Mouse (Mus musculus): Measurements from ENCODE around the gene Abcc9.
A peak's percentile ranks its signal among the peaks of the same experiment; 100 is the strongest.

Abcc9 gene

DNA sequence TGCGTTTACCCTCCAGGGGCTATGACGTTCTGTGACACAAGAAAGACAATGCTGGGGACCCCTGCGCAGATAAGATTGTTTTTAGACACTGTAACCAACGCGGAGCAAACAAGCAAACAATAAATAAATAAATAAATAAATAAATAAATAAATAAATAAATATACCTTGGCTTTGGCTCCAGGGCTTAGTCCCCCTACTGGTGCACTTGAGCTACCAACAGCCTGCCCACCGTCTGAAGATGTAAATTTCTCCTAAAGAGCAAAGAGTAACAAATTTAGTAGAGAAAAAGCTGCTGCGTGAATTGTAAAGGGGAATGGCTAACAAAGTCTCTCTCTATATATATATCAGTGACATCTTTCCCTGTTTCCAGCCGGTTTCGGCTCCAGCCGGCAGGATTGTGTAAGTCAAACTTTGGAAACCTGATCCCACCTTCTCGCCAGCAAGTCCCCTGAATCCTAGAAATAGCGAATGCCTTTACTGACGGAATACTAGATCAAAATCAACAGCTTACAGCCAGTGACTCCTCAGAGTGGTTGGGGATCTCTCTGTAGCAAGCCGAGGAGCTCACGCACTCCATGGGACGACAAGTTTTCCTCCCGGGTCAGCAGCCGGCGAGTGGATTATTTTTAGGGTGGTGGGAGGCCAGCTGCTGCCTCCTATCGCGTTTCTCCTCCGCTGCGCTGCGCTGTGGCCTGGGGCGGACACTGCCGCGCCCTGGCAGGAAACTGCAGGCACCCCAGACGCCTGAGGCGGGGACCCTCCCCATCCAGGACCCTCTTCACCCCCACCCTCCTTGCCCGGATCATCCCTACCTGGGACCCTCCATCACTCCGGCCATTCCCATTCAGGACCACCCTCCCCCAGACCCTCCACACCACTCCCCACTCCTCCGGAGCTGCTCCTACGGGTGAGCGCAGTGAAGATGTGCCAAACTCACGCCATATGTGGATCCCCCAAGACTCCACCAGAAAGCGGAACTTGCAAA lies at the start of gene Abcc9:
Abcc9 (minus strand) TSS at position 664 of the 986 bp plus-strand sequence.
- peak; percentile 51 for DNase-seq (ENCODE audit: low spot score)

- no peak for DNase-seq (ENCODE audit: low spot score)
Observed at GRCm38 (mm10) chr6:142751365-142751764, 49.2 kb upstream of the Abcc9 start.

DNA sequence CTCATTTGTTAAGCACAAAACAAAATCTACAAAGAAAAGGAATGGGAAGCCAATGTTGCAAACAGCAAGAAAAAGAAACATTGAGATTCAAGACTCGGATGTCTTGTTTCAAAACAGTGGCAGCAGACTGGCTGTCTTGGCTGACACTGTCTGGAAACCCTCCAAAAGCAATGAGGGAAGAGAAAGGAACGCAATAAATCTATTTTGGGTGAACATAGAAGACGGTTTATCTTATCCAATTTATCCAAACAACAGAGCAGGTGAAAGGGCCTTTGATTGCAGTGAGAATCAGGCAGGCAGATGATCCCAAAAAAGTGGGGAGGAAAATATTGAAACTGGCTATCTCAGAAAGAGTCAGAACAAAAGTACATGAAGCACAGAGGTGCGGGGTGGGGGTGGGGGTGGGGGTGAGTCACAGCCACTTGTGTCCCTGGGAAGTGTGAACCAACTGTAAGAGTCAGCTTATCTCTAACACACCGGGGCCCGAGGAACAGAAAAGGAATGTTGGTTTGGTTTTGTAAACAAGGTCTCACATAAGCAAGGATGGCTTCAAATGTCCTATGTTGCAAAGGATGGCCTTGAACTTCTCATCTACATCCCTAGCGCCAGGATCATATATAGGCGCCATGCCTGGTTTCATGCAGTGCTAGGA lies 46.1 kb upstream of the Abcc9 start:
- DNase-seq (ENCODE audit: low spot score) = peak; percentile 29

DNA sequence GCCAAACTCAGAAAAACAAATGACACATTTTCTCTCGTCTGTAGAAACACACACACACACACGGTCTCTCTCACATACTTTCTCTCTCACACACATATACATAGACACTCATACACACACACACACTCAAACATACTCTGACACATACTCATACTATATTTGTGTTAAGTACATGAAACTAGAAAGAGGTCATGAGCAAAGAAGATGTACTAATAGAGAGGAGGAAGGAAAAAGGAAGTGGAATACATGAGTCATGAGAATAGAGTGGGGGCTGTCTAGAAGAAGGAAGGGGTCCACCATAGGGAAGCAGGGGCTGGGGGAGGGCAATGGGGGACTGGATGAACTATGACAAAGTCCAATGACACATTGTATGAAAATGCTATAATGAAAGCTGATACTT lies 45.0 kb upstream of the Abcc9 start:
- DNase-seq (ENCODE audit: low spot score) = peak; percentile 19

GRCm38 (mm10) chr6:142746765-142747164 lies 44.6 kb upstream of the Abcc9 start:
- DNase-seq (ENCODE audit: low spot score) = no peak

DNA sequence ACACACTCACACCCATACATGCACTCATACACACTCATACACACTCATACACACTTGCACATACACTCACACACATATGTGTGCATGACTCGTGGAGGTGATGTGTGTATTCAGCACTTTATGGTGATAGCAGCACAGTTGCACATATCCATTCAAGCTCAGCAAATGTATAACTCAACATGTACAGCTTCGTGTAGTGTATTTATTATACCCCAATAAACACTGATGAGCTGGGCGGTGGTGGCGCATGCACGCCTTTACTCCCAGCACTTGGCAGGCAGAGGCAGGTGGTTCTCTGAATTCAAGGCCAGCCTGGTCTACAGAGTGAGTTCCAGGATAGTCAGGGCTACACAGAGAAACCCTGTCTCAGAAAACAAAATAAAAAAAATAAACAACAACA lies 43.4 kb upstream of the Abcc9 start:
- no peak for DNase-seq (ENCODE audit: low spot score)

GRCm38 (mm10) chr6:142743193-142743592 lies 41.1 kb upstream of the Abcc9 start:
- DNase-seq (ENCODE audit: low spot score) = no peak

GRCm38 (mm10) chr6:142741763-142742162 lies 39.6 kb upstream of the Abcc9 start:
- no peak for DNase-seq (ENCODE audit: low spot score)

DNA sequence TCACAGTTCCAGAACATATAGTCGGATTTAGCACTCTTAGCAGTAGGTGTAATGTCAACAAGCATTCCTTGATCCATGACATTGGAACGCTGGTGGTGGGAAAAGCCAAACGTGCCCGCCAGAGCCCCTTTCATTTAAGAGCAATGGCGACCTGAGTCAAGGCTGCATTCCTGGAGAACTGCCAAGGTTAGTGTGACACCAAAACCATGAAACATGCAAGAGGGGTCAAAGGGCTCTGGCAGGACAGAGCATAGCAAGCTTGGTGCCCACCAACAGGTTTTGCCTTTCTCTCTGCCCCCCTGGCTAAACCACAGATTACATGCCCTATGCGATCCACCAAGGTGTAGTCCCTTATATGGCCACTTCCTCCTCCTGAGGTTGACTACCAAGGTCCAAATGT lies 36.5 kb upstream of the Abcc9 start:
- no peak for DNase-seq (ENCODE audit: low spot score)

DNA sequence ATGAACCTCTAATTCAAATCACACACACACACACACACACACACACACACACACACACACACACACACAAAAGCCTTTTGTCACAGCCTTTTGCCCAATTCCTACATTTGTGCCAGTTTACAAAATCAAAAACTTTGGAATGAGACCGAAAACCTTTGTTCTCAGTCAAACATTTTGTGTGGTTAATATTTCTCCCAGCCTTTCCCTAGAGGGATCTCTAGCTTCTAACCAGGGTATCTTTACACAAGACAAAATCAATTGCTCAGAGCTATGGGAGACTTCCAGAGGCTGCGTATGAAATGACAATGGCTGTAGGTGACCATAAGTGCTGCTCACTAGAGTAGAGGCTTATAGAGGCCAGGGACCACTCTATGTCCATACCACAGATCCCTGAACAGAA lies 36.1 kb upstream of the Abcc9 start:
- DNase-seq (ENCODE audit: low spot score) = no peak

DNA sequence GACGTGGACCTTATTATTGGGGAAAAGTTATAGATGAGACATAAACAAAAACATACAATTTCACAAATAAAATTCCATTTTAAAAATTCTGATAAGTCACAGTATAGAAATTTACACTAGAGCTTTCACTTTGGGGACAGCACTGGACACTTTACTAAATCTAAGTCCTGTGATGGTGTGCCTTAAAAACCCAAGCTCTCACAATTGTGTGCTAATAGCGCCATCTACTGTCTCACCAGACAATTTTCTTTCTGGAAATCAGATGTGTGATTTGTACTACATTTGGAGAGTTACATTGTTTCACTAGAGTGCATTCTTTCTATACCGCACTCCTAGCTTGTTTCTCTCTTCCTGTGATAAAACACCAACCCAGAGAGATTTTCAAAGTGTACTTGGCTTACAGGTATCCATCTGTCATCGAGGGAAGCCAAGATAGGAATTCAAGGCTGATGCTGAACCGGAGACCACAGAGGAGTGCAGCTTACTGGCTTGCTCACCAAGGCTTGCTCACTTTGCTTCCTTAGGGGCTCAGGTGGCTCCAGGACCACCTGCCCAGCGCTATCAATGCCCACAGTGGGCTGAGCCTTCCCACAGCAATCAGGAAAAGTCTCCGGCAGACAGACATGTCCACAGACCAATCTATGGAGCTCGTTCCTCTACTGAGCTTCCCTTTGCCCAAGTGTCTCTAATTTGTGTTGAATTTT lies 33.3 kb upstream of the Abcc9 start:
- no peak for DNase-seq (ENCODE audit: low spot score)

- DNase-seq (ENCODE audit: low spot score) = no peak
Observed at GRCm38 (mm10) chr6:142732567-142733290, 30.6 kb upstream of the Abcc9 start.

DNA sequence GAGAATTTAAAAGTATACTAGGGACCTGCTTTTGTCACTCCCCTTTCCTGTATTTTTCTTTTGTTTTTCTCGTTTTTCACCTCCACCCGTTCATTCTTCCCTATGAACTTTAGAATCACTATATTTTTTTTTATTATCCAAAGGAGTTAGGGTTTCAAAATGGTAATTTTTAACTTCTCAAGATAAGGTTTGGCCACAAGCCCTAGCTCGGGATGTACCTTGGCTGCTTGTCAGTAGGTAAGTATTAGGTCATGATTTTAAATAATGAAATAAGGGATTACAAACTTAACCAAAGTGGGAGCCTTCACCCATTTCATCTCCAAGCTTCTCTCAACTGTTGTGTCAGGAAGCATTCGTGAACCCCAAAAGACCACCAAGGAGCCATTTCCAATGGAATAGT lies 23.9 kb upstream of the Abcc9 start:
- no peak for DNase-seq (ENCODE audit: low spot score)

GRCm38 (mm10) chr6:142721731-142722130 lies 19.6 kb upstream of the Abcc9 start:
- no peak for DNase-seq (ENCODE audit: low spot score)

DNA sequence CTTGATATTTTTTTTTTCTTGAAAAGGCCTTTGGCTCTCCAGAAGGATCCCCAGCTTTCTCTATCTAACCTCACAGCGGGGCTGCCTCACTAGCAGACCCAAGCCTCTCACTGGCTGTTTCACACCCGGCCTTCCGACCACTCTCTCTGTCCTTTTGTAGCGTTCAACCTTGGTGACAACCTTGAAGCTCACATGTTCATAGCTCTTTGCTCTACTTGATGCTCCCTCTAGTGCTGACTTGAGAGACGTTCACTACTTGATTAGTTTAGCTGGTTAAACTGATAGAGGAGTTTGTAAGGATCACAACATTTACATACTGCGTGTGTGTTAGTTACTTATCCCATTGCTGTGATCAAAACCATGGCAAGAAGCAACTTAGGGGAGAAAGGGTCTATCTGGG lies 18.5 kb upstream of the Abcc9 start:
- DNase-seq (ENCODE audit: low spot score) = no peak

GRCm38 (mm10) chr6:142718167-142718566 lies 16.1 kb upstream of the Abcc9 start:
- DNase-seq (ENCODE audit: low spot score) = no peak

GRCm38 (mm10) chr6:142717186-142717585 lies 15.1 kb upstream of the Abcc9 start:
- no peak for DNase-seq (ENCODE audit: low spot score)

DNA sequence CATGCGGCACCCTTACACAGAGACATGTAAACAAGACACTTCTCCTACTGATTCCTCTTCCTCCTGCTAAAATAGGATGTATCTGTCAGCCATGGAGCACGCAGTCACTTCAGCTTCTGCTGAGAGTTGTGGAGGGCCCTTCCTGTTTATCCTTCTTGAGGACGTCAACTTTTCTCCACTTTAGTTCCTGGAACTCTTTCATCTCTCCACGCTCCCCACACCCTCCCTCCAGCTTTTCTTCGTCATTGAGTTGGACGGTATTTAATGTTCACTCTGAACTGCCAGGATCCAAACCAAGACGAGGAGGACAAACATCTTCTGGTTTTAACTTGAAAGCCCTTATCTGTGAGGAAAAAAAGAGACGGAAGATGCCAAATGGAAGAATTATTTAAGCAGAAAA lies 12.9 kb upstream of the Abcc9 start:
- no peak for DNase-seq (ENCODE audit: low spot score)

GRCm38 (mm10) chr6:142711106-142711505 lies 9.0 kb upstream of the Abcc9 start:
- DNase-seq (ENCODE audit: low spot score) = no peak

DNA sequence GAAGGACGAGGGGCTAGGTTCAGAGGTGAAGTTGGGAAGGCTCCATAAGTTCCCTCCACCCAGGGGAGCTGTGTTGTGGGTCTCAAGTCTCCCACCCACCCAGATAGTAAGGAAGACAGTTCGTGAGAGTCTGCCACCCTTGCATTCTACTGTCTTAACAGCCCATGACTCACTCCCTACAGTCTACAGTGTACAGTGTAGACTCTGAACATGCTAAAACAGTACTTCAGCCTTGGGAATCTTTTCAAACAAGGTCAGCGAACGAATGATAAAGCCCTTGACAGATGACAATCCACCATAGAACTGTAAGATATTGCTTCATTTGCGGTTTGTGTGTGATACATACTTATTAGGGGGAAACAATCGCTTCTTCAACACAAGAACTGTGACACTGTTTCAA lies 8.6 kb upstream of the Abcc9 start:
- no peak for DNase-seq (ENCODE audit: low spot score)

GRCm38 (mm10) chr6:142708369-142708768 lies 6.3 kb upstream of the Abcc9 start:
- DNase-seq (ENCODE audit: low spot score) = no peak

- peak; percentile 33 for DNase-seq (ENCODE audit: low spot score)
Observed at GRCm38 (mm10) chr6:142706688-142707087, 4.6 kb upstream of the Abcc9 start.
